Mouse (Mus musculus) hindbrain, embryonic 15.5 days (tissue): Measurements from ENCODE around the gene Mrps10. TPM values are rescaled to one million over a fixed set of nuclear protein-coding genes. Genes with fewer than 3 reads are reported as not detected.

ENCODE experiments used
- ATAC-seq: fragments of 200-750 bp; cut with Nextera tagmentation; 2 replicates; pipeline ENCODE4 v1.8.0; 2017; ENCODE audit warnings: low read depth, moderate number of reproducible peaks, moderate TSS enrichment; ENCODE audit not compliant: low FRiP score
- H3K27ac ChIP-seq: fragments of 300-500 bp; sonication (generic); replicated peaks from 2 replicates; pipeline ENCODE4 v1.5.1; 2015; ENCODE audit warnings: mild to moderate bottlenecking, inconsistent platforms
- H3K27me3 ChIP-seq: fragments of 300-500 bp; sonication (generic); 2 replicates; pipeline ENCODE4 v1.6.1; 2015; ENCODE audit warnings: control low read depth, inconsistent platforms
- H3K36me3 ChIP-seq: fragments of 300-500 bp; sonication (generic); 2 replicates; pipeline ENCODE4 v1.6.1; 2015; ENCODE audit warnings: control low read depth, inconsistent platforms
- H3K4me1 ChIP-seq: fragments of 300-500 bp; sonication (generic); replicated peaks from 2 replicates; pipeline ENCODE4 v1.6.1; 2015; ENCODE audit warnings: control low read depth, inconsistent platforms
- H3K4me2 ChIP-seq: fragments of 300-500 bp; sonication (generic); 2 replicates; pipeline ENCODE4 v1.6.1; 2015; ENCODE audit warnings: moderate library complexity, mild to moderate bottlenecking, inconsistent platforms
- H3K4me3 ChIP-seq: fragments of 300-500 bp; sonication (generic); 2 replicates; pipeline ENCODE4 v1.5.1; 2015; ENCODE audit warnings: mild to moderate bottlenecking, inconsistent platforms
- H3K9ac ChIP-seq: fragments of 300-500 bp; sonication (generic); 2 replicates; pipeline ENCODE4 v1.6.1; 2015; ENCODE audit warnings: inconsistent platforms
- H3K9me3 ChIP-seq: fragments of 300-500 bp; sonication (generic); 2 replicates; pipeline ENCODE4 v1.6.1; 2016; ENCODE audit warnings: control low read depth, inconsistent platforms
- WGBS: fragments of 180-500 bp; shearing (Covaris S2); methylation state at CpG from one replicate; pipeline ENCODE4 v1.1.7; 2015; 5-methylcytosine and 5-hydroxymethylcytosine counted together
- polyA plus RNA-seq: library from polyadenylated mRNA; unstranded; fragments of >200 nt; fragmentation: Nextera tagmentation; extraction: Ambion mirVana; gene quantifications from 2 replicates; pipeline ENCODE4 v1.2.1, GENCODE M21; 2015

Gene Mrps10
- polyA plus RNA-seq, 1 experiment from 2014 or later: 66.4 TPM

DNA sequence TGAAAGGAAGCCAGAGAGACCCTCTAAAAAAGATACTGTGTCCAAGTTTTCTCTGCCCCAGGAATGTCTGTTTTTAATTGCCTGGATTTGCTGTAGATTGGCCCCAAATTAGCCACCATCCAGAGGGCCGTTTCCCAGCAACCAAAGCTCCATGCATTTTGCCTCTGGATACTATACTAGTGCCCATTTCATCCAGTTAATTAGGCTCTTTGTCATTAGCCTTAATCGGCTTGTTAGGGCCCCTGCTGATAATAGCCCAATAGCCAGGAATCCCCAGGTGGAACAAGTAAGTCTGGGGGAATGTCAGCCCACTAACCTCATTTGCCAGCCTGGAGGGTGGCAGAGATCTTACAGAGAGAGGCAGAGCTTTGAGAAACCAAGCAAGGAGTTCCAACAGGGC lies 35.3 kb upstream of the Mrps10 start:
- no peaks in the 10 kb centered on the region for H3K9me3 ChIP-seq
- WGBS: 42% methylated on average over 2 of the region's 2 CpGs
- H3K4me2 ChIP-seq: no peak overlapping the region
- no peak overlapping the region for H3K4me3 ChIP-seq
- no peak overlapping the region for H3K27ac ChIP-seq
- peaks cover 23% of the 10 kb centered on the region for H3K36me3 ChIP-seq
- no peak; the same call in 1 of the 2 replicates for ATAC-seq
- H3K4me1 ChIP-seq: 0 out of 2 replicates have a peak, but pooled peaks cover 17% of the 10 kb centered on the region
- H3K9ac ChIP-seq: no peak overlapping the region
- H3K27me3 ChIP-seq: no peaks in the 10 kb centered on the region

GRCm38 (mm10) chr17:47343121-47343520 lies 25.6 kb upstream of the Mrps10 start:
- peaks cover 77% of the 10 kb centered on the region for H3K36me3 ChIP-seq
- no peak overlapping the region for H3K27ac ChIP-seq
- no peaks in the 10 kb centered on the region for H3K9me3 ChIP-seq
- 83% methylated on average over 2 of the region's 2 CpGs for WGBS
- H3K27me3 ChIP-seq: no peaks in the 10 kb centered on the region
- no peak overlapping the region for H3K4me2 ChIP-seq
- no peak overlapping the region for H3K4me3 ChIP-seq
- no peak for ATAC-seq
- no peaks in the 10 kb centered on the region for H3K4me1 ChIP-seq
- no peak overlapping the region for H3K9ac ChIP-seq

GRCm38 (mm10) chr17:47349721-47350319 lies 18.9 kb upstream of the Mrps10 start:
- no peak overlapping the region for H3K9ac ChIP-seq
- WGBS: 88% methylated on average over 3 of the region's 3 CpGs
- H3K4me2 ChIP-seq: no peak overlapping the region

DNA sequence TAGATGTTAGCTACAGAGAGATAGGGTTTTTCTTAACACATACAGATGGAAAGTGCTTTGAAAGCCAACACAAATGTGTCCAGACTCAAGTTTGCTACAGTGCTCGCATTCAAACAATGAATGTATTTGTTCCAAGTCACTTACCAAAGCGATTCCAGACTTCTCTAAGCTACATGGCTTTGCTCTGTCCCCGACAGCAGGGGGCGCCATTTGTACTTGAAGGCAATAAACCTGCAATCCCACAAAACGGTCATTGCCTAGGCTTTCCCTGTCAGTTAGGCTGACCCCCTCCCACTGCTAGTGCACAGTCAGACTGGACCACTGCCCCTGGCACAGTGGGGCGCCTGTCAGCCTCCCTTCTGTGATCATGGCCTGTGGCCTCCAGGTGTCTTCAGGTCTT lies 8.7 kb upstream of the Mrps10 start:
- peaks cover 35% of the 10 kb centered on the region for H3K36me3 ChIP-seq
- 29% methylated on average over 6 of the region's 6 CpGs for WGBS

More at GRCm38 (mm10) chr17:47349721-47350319, 18.9 kb upstream of the Mrps10 start:
- Histone ChIP-seq H3K27ac (no peak overlapping the region), H3K4me1 (no peaks in the 10 kb centered on the region), H3K4me3 (no peak overlapping the region), H3K9me3 (peaks cover 13% of the 10 kb centered on the region), H3K36me3 (peaks cover 89% of the 10 kb centered on the region), H3K27me3 (no peaks in the 10 kb centered on the region)
- no peak for ATAC-seq

GRCm38 (mm10) chr17:47361343-47361742 lies 7.3 kb upstream of the Mrps10 start:
- Histone ChIP-seq H3K9ac (no peak overlapping the region), H3K4me2 (no peak overlapping the region), H3K4me3 (no peak overlapping the region), H3K9me3 (no peaks in the 10 kb centered on the region), H3K27ac (no peak overlapping the region), H3K27me3 (peaks cover 5% of the 10 kb centered on the region), H3K36me3 (peaks cover 21% of the 10 kb centered on the region), H3K4me1 (no peaks in the 10 kb centered on the region)
- 78% methylated on average over 11 of the region's 11 CpGs for WGBS
- ATAC-seq: no peak

More for the DNA sequence above, 8.7 kb upstream of the Mrps10 start:
- Histone ChIP-seq H3K9me3 (no peaks in the 10 kb centered on the region), H3K4me1 (no peaks in the 10 kb centered on the region), H3K27me3 (no peaks in the 10 kb centered on the region), H3K4me3 (no peak overlapping the region), H3K4me2 (no peak overlapping the region), H3K27ac (no peak overlapping the region), H3K9ac (no peak overlapping the region)
- no peak for ATAC-seq

- peak overlapping the region; percentile 87 for H3K4me2 ChIP-seq
- peaks cover 18% of the 10 kb centered on the region for H3K4me1 ChIP-seq
- peak overlapping the region; percentile 86 for H3K4me3 ChIP-seq
- no peaks in the 10 kb centered on the region for H3K9me3 ChIP-seq
- peak overlapping the region; percentile 68 for H3K9ac ChIP-seq
- peak overlapping the region; percentile 88 for H3K27ac ChIP-seq
- peak; percentile 82; the same call in 1 of the 2 replicates for ATAC-seq
- WGBS: under 1% methylated on average over 20 of the region's 20 CpGs
- peaks cover 6% of the 10 kb centered on the region for H3K27me3 ChIP-seq
- H3K36me3 ChIP-seq: peaks cover 14% of the 10 kb centered on the region
These were observed 378 bp downstream of the Mrps10 start for GRCm38 (mm10) chr17:47369087-47369443.

DNA sequence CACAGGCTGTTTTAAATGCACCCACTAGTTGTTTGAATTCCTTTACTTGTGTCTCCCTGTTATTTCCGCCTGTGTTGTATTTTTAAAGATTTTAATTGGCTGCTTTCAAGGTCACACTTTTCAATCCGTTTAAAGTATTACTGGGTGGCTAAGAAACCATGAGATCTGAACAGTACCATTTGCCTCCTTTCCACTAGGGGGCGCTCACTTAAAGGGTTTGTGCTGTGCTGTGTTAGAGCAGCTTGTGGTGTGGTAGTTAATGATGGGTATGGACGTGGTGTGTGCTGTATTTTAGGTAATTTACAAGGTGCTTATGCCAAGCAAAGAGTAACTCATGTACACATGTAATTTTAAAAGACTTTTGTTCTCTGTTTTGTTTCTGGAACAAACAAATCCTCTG lies 2.8 kb downstream of the Mrps10 start:
- H3K27me3 ChIP-seq: peaks cover under 1% of the 10 kb centered on the region; the same call in 1 of the 2 replicates
- H3K4me2 ChIP-seq: no peak overlapping the region
- no peak overlapping the region for H3K27ac ChIP-seq
- no peaks in the 10 kb centered on the region for H3K9me3 ChIP-seq
- H3K4me3 ChIP-seq: no peak overlapping the region
- peaks cover 18% of the 10 kb centered on the region for H3K4me1 ChIP-seq
- 11% methylated on average over 4 of the region's 4 CpGs for WGBS
- no peak overlapping the region for H3K9ac ChIP-seq
- no peak for ATAC-seq
- peaks cover 37% of the 10 kb centered on the region for H3K36me3 ChIP-seq

DNA sequence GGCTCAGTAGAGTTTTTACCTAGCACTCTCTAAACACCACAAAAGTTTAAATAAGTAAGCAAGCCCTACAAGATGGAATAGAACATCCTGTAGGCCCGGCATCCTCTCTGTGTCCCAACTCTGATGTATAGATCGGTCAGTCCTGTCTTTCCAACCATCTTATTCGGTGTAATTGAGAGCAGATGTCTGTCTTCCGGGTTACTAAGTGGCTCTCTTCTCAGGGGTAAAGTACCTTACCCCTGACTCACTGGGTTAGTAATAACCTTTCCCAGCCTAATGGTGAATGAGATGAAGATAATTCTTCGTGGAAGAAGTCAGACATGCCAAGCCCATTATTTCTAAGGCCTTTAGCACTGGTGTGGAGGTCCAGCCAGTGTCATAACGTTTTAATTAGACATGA lies 5.3 kb downstream of the Mrps10 start:
- Histone ChIP-seq H3K36me3 (peaks cover 44% of the 10 kb centered on the region), H3K27ac (no peak overlapping the region), H3K4me3 (no peak overlapping the region), H3K4me1 (peaks cover 16% of the 10 kb centered on the region), H3K9me3 (no peaks in the 10 kb centered on the region), H3K4me2 (no peak overlapping the region), H3K9ac (no peak overlapping the region), H3K27me3 (no peaks in the 10 kb centered on the region)
- 94% methylated on average over 6 of the region's 6 CpGs for WGBS
- ATAC-seq: no peak

GRCm38 (mm10) chr17:47376779-47377280 lies 8.1 kb downstream of the Mrps10 start:
- Histone ChIP-seq H3K9me3 (no peaks in the 10 kb centered on the region), H3K4me1 (no peaks in the 10 kb centered on the region), H3K27me3 (no peaks in the 10 kb centered on the region), H3K36me3 (peaks cover 53% of the 10 kb centered on the region), H3K27ac (no peak overlapping the region), H3K4me2 (no peak overlapping the region), H3K9ac (no peak overlapping the region), H3K4me3 (no peak overlapping the region)
- ATAC-seq: no peak
- 90% methylated on average over 6 of the region's 6 CpGs for WGBS

- Histone ChIP-seq H3K9me3 (no peaks in the 10 kb centered on the region), H3K36me3 (peaks cover 46% of the 10 kb centered on the region), H3K4me3 (no peak overlapping the region), H3K27ac (no peak overlapping the region), H3K9ac (no peak overlapping the region), H3K4me2 (no peak overlapping the region), H3K27me3 (no peaks in the 10 kb centered on the region), H3K4me1 (no peaks in the 10 kb centered on the region)
- no peak for ATAC-seq
- 80% methylated on average over 15 of the region's 15 CpGs for WGBS
These were observed 9.4 kb downstream of the Mrps10 start for GRCm38 (mm10) chr17:47378133-47378532.

- Histone ChIP-seq H3K4me2 (no peak overlapping the region), H3K27ac (no peak overlapping the region), H3K9ac (no peak overlapping the region), H3K9me3 (no peaks in the 10 kb centered on the region), H3K36me3 (peaks cover 14% of the 10 kb centered on the region), H3K4me3 (no peak overlapping the region), H3K4me1 (no peaks in the 10 kb centered on the region), H3K27me3 (no peaks in the 10 kb centered on the region)
- WGBS: 81% methylated on average over 11 of the region's 11 CpGs
- no peak for ATAC-seq
These were observed 13.2 kb downstream of the Mrps10 start for GRCm38 (mm10) chr17:47381917-47382316.

- H3K9me3 ChIP-seq: no peaks in the 10 kb centered on the region
- no peak overlapping the region for H3K9ac ChIP-seq
- no peak overlapping the region for H3K4me3 ChIP-seq
- peaks cover 14% of the 10 kb centered on the region for H3K36me3 ChIP-seq
- no peak overlapping the region for H3K27ac ChIP-seq
- 86% methylated on average over 4 of the region's 4 CpGs for WGBS
- no peaks in the 10 kb centered on the region for H3K27me3 ChIP-seq
- no peaks in the 10 kb centered on the region for H3K4me1 ChIP-seq
- ATAC-seq: no peak
- no peak overlapping the region for H3K4me2 ChIP-seq
These were observed 14.6 kb downstream of the Mrps10 start for GRCm38 (mm10) chr17:47383266-47383665.

GRCm38 (mm10) chr17:47384064-47384463 lies 15.4 kb downstream of the Mrps10 start:
- H3K4me2 ChIP-seq: no peak overlapping the region
- no peak overlapping the region for H3K4me3 ChIP-seq

More at GRCm38 (mm10) chr17:47384064-47384463, 15.4 kb downstream of the Mrps10 start:
- Histone ChIP-seq H3K36me3 (peaks cover 8% of the 10 kb centered on the region), H3K27ac (no peak overlapping the region), H3K27me3 (no peaks in the 10 kb centered on the region), H3K9me3 (no peaks in the 10 kb centered on the region), H3K4me1 (no peaks in the 10 kb centered on the region), H3K9ac (no peak overlapping the region)
- no peak for ATAC-seq
- 82% methylated on average over 3 of the region's 3 CpGs for WGBS
